Mouse (Mus musculus): ENCODE measurements at regions not wholly inside any gene's neighbourhood (a gene's known extent, or its start where the extent isn't known, plus 50 kb on each side); places are given as distances from the start of the nearest gene placed in this dataset.
A peak's percentile ranks its signal among the peaks of the same experiment; 100 is the strongest.

- Histone ChIP-seq H3K36me3 (ENCODE audit: control insufficient read depth, insufficient read depth, low read length, poor library complexity, severe bottlenecking) (no peaks in the 10 kb centered on the region), H3K4me1 (ENCODE audit: control insufficient read depth in 2 of 2, insufficient read depth in 2 of 2, low read length in 2 of 2, poor library complexity in 1 of 2) (no peaks in the 10 kb centered on the region; a peak in 1 of 4 replicates), H3K4me3 (ENCODE audit: insufficient read depth in 1 of 2, low read depth in 1 of 2, low read length in 2 of 2, poor library complexity in 1 of 2, severe bottlenecking in 1 of 2) (no peak overlapping the region), H3K9me3 (ENCODE audit: control insufficient read depth, insufficient read depth, low read depth, low read length) (no peaks in the 10 kb centered on the region), H3K27ac (ENCODE audit: insufficient read depth, low read depth, low read length, poor library complexity, severe bottlenecking) (no peak overlapping the region), H3K9ac (ENCODE audit: insufficient read depth, low read depth, low read length, poor library complexity, severe bottlenecking) (no peak overlapping the region)
- in situ Hi-C loops (cut with MboI; ENCODE audit: low sequenced_read_pairs in 2 of 2, unreplicated experiment in 2 of 2), result no loop called here
- no peak for DNase-seq (ENCODE audit: low read depth, low spot score)
- no peak for TF ChIP-seq ZNF384 (IDR thresholded peaks at IDR 0.05; ENCODE audit: low read depth, low read length)
- TF ChIP-seq MAFK (IDR thresholded peaks at IDR 0.05; ENCODE audit: insufficient read depth, low read depth, low read length), result no peak
- no peak for TF ChIP-seq CHD2 (IDR thresholded peaks at IDR 0.05; ENCODE audit: low read depth, low read length)
- no peak for TF ChIP-seq HCFC1 (IDR thresholded peaks at IDR 0.05; ENCODE audit: borderline replicate concordance, insufficient read depth, low read length)
- TF ChIP-seq ZC3H11A (IDR thresholded peaks at IDR 0.05; ENCODE audit: borderline replicate concordance, low read depth, low read length), result no peak
Observed at GRCm38 (mm10) chr3:31408802-31409201, 98.6 kb upstream of the Slc7a14 start.

- TF ChIP-seq HCFC1 (IDR thresholded peaks at IDR 0.05; ENCODE audit: borderline replicate concordance, insufficient read depth, low read length), result no peak
- Histone ChIP-seq H3K27ac (ENCODE audit: insufficient read depth, low read depth, low read length, poor library complexity, severe bottlenecking) (no peak overlapping the region), H3K4me1 (ENCODE audit: control insufficient read depth in 2 of 2, insufficient read depth in 2 of 2, low read length in 2 of 2, poor library complexity in 1 of 2) (no peaks in the 10 kb centered on the region; a peak in 1 of 4 replicates)
Observed at GRCm38 (mm10) chr3:31405880-31406279, 95.7 kb upstream of the Slc7a14 start.

GRCm38 (mm10) chr3:31399136-31399535 is 89.0 kb upstream of the Slc7a14 start:
- in situ Hi-C loops (cut with MboI; ENCODE audit: low sequenced_read_pairs in 2 of 2, unreplicated experiment in 2 of 2), result no loop called here
- no peak overlapping the region for H3K9ac ChIP-seq (ENCODE audit: insufficient read depth, low read depth, low read length, poor library complexity, severe bottlenecking)
- no peak overlapping the region for H3K27ac ChIP-seq (ENCODE audit: insufficient read depth, low read depth, low read length, poor library complexity, severe bottlenecking)
- DNase-seq (ENCODE audit: low read depth, low spot score), result peak; percentile 27
- no peaks in the 10 kb centered on the region for H3K36me3 ChIP-seq (ENCODE audit: control insufficient read depth, insufficient read depth, low read length, poor library complexity, severe bottlenecking)
- TF ChIP-seq CHD2 (IDR thresholded peaks at IDR 0.05; ENCODE audit: low read depth, low read length) (no peak), HCFC1 (IDR thresholded peaks at IDR 0.05; ENCODE audit: borderline replicate concordance, insufficient read depth, low read length) (no peak)
- peaks cover 0 to 2% of the 10 kb centered on the region in 2 experiments; a peak in 1 of 4 replicates for H3K4me1 ChIP-seq (ENCODE audit: control insufficient read depth in 2 of 2, insufficient read depth in 2 of 2, low read length in 2 of 2, poor library complexity in 1 of 2)
- H3K4me3 ChIP-seq (ENCODE audit: insufficient read depth in 1 of 2, low read depth in 1 of 2, low read length in 2 of 2, poor library complexity in 1 of 2, severe bottlenecking in 1 of 2), result no peak overlapping the region
- H3K9me3 ChIP-seq (ENCODE audit: control insufficient read depth, insufficient read depth, low read depth, low read length), result peaks cover 2% of the 10 kb centered on the region; the same call in 1 of the 2 replicates

More at GRCm38 (mm10) chr3:31405880-31406279, 95.7 kb upstream of the Slc7a14 start:
- H3K36me3 ChIP-seq (ENCODE audit: control insufficient read depth, insufficient read depth, low read length, poor library complexity, severe bottlenecking), result no peaks in the 10 kb centered on the region
- peaks cover 2% of the 10 kb centered on the region; the same call in 1 of the 2 replicates for H3K9me3 ChIP-seq (ENCODE audit: control insufficient read depth, insufficient read depth, low read depth, low read length)
- in situ Hi-C loops (cut with MboI; ENCODE audit: low sequenced_read_pairs in 2 of 2, unreplicated experiment in 2 of 2), result no loop called here
- no peak overlapping the region for H3K4me3 ChIP-seq (ENCODE audit: insufficient read depth in 1 of 2, low read depth in 1 of 2, low read length in 2 of 2, poor library complexity in 1 of 2, severe bottlenecking in 1 of 2)
- no peak overlapping the region for H3K9ac ChIP-seq (ENCODE audit: insufficient read depth, low read depth, low read length, poor library complexity, severe bottlenecking)
- DNase-seq (ENCODE audit: low read depth, low spot score), result peak; percentile 83

GRCm38 (mm10) chr3:31394533-31394932 is 84.4 kb upstream of the Slc7a14 start:
- H3K9ac ChIP-seq (ENCODE audit: insufficient read depth, low read depth, low read length, poor library complexity, severe bottlenecking), result no peak overlapping the region
- no peaks in the 10 kb centered on the region for H3K36me3 ChIP-seq (ENCODE audit: control insufficient read depth, insufficient read depth, low read length, poor library complexity, severe bottlenecking)
- TF ChIP-seq ZC3H11A (IDR thresholded peaks at IDR 0.05; ENCODE audit: borderline replicate concordance, low read depth, low read length), result no peak
- no peak for TF ChIP-seq MAFK (IDR thresholded peaks at IDR 0.05; ENCODE audit: insufficient read depth, low read depth, low read length)
- no peak for TF ChIP-seq ZNF384 (IDR thresholded peaks at IDR 0.05; ENCODE audit: low read depth, low read length)
- DNase-seq (ENCODE audit: low read depth, low spot score), result no peak
- no peak overlapping the region for H3K4me3 ChIP-seq (ENCODE audit: insufficient read depth in 1 of 2, low read depth in 1 of 2, low read length in 2 of 2, poor library complexity in 1 of 2, severe bottlenecking in 1 of 2)
- in situ Hi-C loops (cut with MboI; ENCODE audit: low sequenced_read_pairs in 2 of 2, unreplicated experiment in 2 of 2), result no loop called here
- no peak overlapping the region for H3K27ac ChIP-seq (ENCODE audit: insufficient read depth, low read depth, low read length, poor library complexity, severe bottlenecking)
- no peaks in the 10 kb centered on the region for H3K9me3 ChIP-seq (ENCODE audit: control insufficient read depth, insufficient read depth, low read depth, low read length)
- peaks cover 2 to 3% of the 10 kb centered on the region in 2 experiments; a peak in 1 of 4 replicates for H3K4me1 ChIP-seq (ENCODE audit: control insufficient read depth in 2 of 2, insufficient read depth in 2 of 2, low read length in 2 of 2, poor library complexity in 1 of 2)

GRCm38 (mm10) chr3:31389955-31390354 is 79.8 kb upstream of the Slc7a14 start:
- no peak overlapping the region for H3K4me3 ChIP-seq (ENCODE audit: insufficient read depth in 1 of 2, low read depth in 1 of 2, low read length in 2 of 2, poor library complexity in 1 of 2, severe bottlenecking in 1 of 2)
- H3K36me3 ChIP-seq (ENCODE audit: control insufficient read depth, insufficient read depth, low read length, poor library complexity, severe bottlenecking), result no peaks in the 10 kb centered on the region
- no peaks in the 10 kb centered on the region for H3K9me3 ChIP-seq (ENCODE audit: control insufficient read depth, insufficient read depth, low read depth, low read length)
- H3K4me1 ChIP-seq (ENCODE audit: control insufficient read depth in 2 of 2, insufficient read depth in 2 of 2, low read length in 2 of 2, poor library complexity in 1 of 2), result peaks cover 2 to 3% of the 10 kb centered on the region in 2 experiments; a peak in 1 of 4 replicates
- H3K9ac ChIP-seq (ENCODE audit: insufficient read depth, low read depth, low read length, poor library complexity, severe bottlenecking), result no peak overlapping the region
- TF ChIP-seq ZC3H11A (IDR thresholded peaks at IDR 0.05; ENCODE audit: borderline replicate concordance, low read depth, low read length) (no peak), ZNF384 (IDR thresholded peaks at IDR 0.05; ENCODE audit: low read depth, low read length) (no peak), HCFC1 (IDR thresholded peaks at IDR 0.05; ENCODE audit: borderline replicate concordance, insufficient read depth, low read length) (no peak), MAFK (IDR thresholded peaks at IDR 0.05; ENCODE audit: insufficient read depth, low read depth, low read length) (no peak), CHD2 (IDR thresholded peaks at IDR 0.05; ENCODE audit: low read depth, low read length) (no peak)
- no peak for DNase-seq (ENCODE audit: low read depth, low spot score)
- no peak overlapping the region for H3K27ac ChIP-seq (ENCODE audit: insufficient read depth, low read depth, low read length, poor library complexity, severe bottlenecking)
- in situ Hi-C loops (cut with MboI; ENCODE audit: low sequenced_read_pairs in 2 of 2, unreplicated experiment in 2 of 2), result no loop called here

Measured in ES-E14 (cell line).